Mouse (Mus musculus): ENCODE results near the gene Oas1d. TPM values are rescaled to one million over a fixed set of nuclear protein-coding genes. Genes with fewer than 3 reads are reported as not detected.
"Not testable (repeated sequence)": the region's sequence is repeated elsewhere in the genome, so short reads cannot be mapped to it uniquely, and the experiment has no call there.

Oas1d gene
- polyA plus RNA-seq, 1 experiment, result not detected

- DNase-seq (ENCODE audit: low read depth), result no peak
Observed at GRCm38 (mm10) chr5:120902056-120902455, 12.3 kb upstream of the Oas1d start.

GRCm38 (mm10) chr5:120906791-120907733 lies 7.3 kb upstream of the Oas1d start, which contains the start of gene Oas1a:
Gene Oas1a, minus strand, starts transcription at chr5:120907521.
- DNase-seq (ENCODE audit: low read depth), result not testable (repeated sequence)

GRCm38 (mm10) chr5:120908196-120908920 lies 6.0 kb upstream of the Oas1d start:
- DNase-seq (ENCODE audit: low read depth), result no peak

GRCm38 (mm10) chr5:120919156-120919935 lies 5.0 kb downstream of the Oas1d start:
- DNase-seq (ENCODE audit: low read depth), result not testable (repeated sequence)

GRCm38 (mm10) chr5:120920296-120920695 lies 6.0 kb downstream of the Oas1d start:
- no peak for DNase-seq (ENCODE audit: low read depth)

- no peak for DNase-seq (ENCODE audit: low read depth)
Observed at GRCm38 (mm10) chr5:120923969-120924368, 9.6 kb downstream of the Oas1d start.

GRCm38 (mm10) chr5:120924520-120924919 lies 10.2 kb downstream of the Oas1d start:
- DNase-seq (ENCODE audit: low read depth), result not testable (repeated sequence)

- DNase-seq (ENCODE audit: low read depth), result not testable (repeated sequence)
Observed at GRCm38 (mm10) chr5:120926311-120926710, 12.0 kb downstream of the Oas1d start.

- DNase-seq (ENCODE audit: low read depth), result no peak
Observed at GRCm38 (mm10) chr5:120927036-120927435, 12.7 kb downstream of the Oas1d start.

GRCm38 (mm10) chr5:120933966-120934365 lies 19.6 kb downstream of the Oas1d start:
- no peak for DNase-seq (ENCODE audit: low read depth)

GRCm38 (mm10) chr5:120937841-120938240 lies 23.5 kb downstream of the Oas1d start:
- DNase-seq (ENCODE audit: low read depth), result no peak

- no peak for DNase-seq (ENCODE audit: low read depth)
Observed at GRCm38 (mm10) chr5:120938586-120938985, 24.2 kb downstream of the Oas1d start.

- DNase-seq (ENCODE audit: low read depth), result no peak
Observed at GRCm38 (mm10) chr5:120942076-120942475, 27.7 kb downstream of the Oas1d start.

GRCm38 (mm10) chr5:120952242-120952770 lies 38.0 kb downstream of the Oas1d start:
- no peak for DNase-seq (ENCODE audit: low read depth)

GRCm38 (mm10) chr5:120953974-120954373 lies 39.6 kb downstream of the Oas1d start:
- DNase-seq (ENCODE audit: low read depth), result no peak

GRCm38 (mm10) chr5:120961004-120961403 lies 46.7 kb downstream of the Oas1d start:
- no peak for DNase-seq (ENCODE audit: low read depth)

GRCm38 (mm10) chr5:120966156-120966555 lies 51.8 kb downstream of the Oas1d start:
- DNase-seq (ENCODE audit: low read depth), result no peak

GRCm38 (mm10) chr5:120966894-120967293 lies 52.6 kb downstream of the Oas1d start:
- no peak for DNase-seq (ENCODE audit: low read depth)

- no peak for DNase-seq (ENCODE audit: low read depth)
Observed at GRCm38 (mm10) chr5:120967355-120968133, 53.2 kb downstream of the Oas1d start.

GRCm38 (mm10) chr5:120968134-120968532 lies 53.8 kb downstream of the Oas1d start:
- DNase-seq (ENCODE audit: low read depth), result no peak

- DNase-seq (ENCODE audit: low read depth), result no peak
Observed at GRCm38 (mm10) chr5:120968799-120969198, 54.5 kb downstream of the Oas1d start.

Measured in gonadal fat pad, adult 2 months (tissue).